Mouse (Mus musculus) small intestine, adult 2 months (tissue): Measurements from ENCODE around the gene Tex13a.

Source experiments
- CTCF ChIP-seq: fragments of 200-500 bp; IDR thresholded peaks from 2 replicates; pipeline ENCODE4 v1.5.1; 2012; ENCODE audit warnings: low read depth, mild to moderate bottlenecking, control low read depth, inconsistent platforms, low read length, moderate library complexity, mixed read lengths; ENCODE audit not compliant: insufficient replicate concordance, insufficient read length; ENCODE audit errors: extremely low read depth
- POLR2A ChIP-seq: fragments of 200-500 bp; IDR thresholded peaks from 2 replicates; pipeline ENCODE4 v1.6.1; 2012; ENCODE audit warnings: low read depth, mild to moderate bottlenecking, control low read depth, inconsistent platforms, low read length, moderate library complexity

- TF ChIP-seq CTCF (no peak), POLR2A (no peak)
These were observed 39.2 kb downstream of the Tex13a start for GRCm38 (mm10) chrX:138170146-138170545.
